Mouse (Mus musculus) mouse trophoblast stem cell (cell line): ENCODE measurements around the gene Endod1.

Source experiments
- in situ Hi-C, 2 experiments: fragments of 300-500 bp; cut with MseI, MboI; formaldehyde crosslinking; loops; 2 replicates in 1 of 2; 3 replicates in 1 of 2; pipeline ENCODE4 v1.15.1; 2025

Endod1 gene

GRCm38 (mm10) chr9:14316618-14317017 lies 64.7 kb downstream of the Endod1 start:
- in situ Hi-C loops: no loop called here

GRCm38 (mm10) chr9:14314477-14314876 lies 66.8 kb downstream of the Endod1 start:
- in situ Hi-C loops: no loop called here

- in situ Hi-C loops: no loop called here
Measured at GRCm38 (mm10) chr9:14313968-14314367, 67.3 kb downstream of the Endod1 start.

DNA sequence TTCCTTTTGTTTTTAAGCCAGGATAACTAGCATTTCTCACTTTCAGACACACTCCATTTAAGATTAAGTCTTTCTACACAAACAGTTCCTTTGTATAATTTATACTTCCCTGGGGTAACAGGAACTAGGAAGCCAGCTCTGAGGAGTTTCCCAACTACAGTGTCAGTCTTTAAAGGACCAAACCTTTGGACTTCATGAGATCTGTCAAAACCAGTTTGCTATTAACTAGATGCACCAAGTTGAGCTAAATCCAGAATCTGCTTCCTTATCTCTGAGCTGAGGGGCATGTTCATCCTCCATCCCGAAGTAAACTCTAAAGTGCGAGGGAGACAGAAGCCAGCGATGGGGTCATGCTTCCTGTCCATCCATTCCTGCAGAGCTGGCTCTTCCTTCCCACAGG lies 74.0 kb downstream of the Endod1 start:
- in situ Hi-C loops: no loop called here

DNA sequence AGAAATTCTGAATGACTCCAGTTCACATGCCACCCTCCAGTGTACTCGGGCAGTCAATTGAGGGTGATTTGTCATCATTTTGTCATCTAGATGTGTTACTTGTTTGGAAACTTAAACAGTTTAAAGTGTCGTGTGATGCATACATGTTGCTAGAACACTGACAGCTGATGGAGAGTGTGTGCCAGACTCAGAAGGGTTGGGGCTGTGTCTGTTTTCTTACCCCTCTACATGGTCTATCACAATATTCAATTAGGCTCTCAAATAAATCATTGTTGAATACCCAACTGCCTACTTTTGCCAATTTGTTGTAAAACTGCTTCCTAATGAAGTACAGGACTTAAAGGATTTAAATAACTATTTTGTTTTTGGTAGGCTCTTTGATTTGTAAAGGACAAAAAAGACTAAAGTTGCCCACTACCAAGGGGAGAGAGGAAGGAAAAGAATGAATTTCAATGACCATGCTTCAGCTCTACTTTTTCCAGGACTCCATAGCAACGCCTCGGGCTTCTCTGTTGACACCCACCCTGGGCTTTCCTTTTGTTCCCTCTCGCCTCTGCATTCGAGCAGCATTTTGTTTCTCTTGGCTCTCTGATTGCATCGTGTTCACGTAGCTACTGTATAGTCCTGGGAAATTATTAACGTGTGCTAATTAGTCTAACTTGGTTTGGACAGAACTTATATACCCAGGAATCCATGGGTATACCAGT lies 76.9 kb downstream of the Endod1 start:
- in situ Hi-C loops: no loop called here
